Mouse (Mus musculus): ENCODE measurements at regions not wholly inside any gene's neighbourhood (a gene's known extent, or its start where the extent isn't known, plus 50 kb on each side); places are given as distances from the start of the nearest gene placed in this dataset.

GRCm38 (mm10) chr6:100107066-100107465 lies 180.2 kb downstream of the Rybp start:
- DNase-seq (ENCODE audit: low spot score in 2 of 2) = no peak

DNA sequence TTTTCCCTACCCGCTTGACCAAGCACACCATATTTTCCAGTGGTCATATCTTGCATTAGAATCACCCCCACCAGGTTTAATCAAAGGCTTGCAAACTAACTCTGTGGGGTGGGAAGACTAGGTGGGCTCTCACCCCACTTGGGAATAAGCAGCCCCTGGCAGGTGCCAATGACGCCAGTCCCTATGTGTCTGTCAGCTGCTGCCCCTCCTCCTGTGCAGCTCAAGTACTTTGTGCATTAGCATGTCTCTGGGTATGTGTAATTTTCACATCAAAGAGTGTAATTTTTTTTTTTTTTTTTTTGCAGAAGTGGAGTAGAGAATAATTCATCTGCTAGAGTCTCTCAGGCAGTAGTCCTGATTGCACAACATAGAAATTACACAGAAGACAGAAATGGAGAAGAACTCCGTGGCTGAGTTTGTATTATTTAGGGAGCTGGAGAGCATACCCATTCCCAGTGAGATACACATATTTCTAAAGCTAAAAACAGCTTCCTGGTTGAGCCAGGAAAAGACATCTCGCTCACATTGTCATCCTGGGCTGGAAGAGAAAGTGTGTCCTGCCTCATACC lies 186.6 kb downstream of the Rybp start:
- no peak for DNase-seq (ENCODE audit: low spot score in 2 of 2)

GRCm38 (mm10) chr6:100096393-100097125 lies 190.7 kb downstream of the Rybp start:
- no peak for DNase-seq (ENCODE audit: low spot score in 2 of 2)

GRCm38 (mm10) chr6:100094653-100095217 lies 192.6 kb downstream of the Rybp start:
- DNase-seq (ENCODE audit: low spot score in 2 of 2) = no peak

DNA sequence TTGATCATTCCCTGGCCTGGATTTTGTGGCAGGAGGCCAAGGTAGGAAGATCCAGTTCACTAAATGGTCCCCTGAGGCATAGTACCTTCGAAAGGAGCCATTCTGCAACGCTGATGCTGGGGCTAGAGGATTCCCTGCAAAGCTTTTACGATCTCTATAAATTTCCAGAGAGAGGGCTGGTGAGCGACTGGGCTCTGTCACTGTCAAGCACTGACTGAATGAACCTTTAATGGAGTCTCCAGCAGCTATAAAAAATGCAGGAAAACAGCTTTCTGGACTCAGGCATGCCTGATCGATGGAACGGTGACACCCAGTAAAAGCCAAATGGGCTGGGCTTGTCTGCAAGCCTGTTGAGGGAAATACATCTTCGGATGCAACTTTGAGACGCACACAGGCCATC lies 194.4 kb downstream of the Rybp start:
- no peak for DNase-seq (ENCODE audit: low spot score in 2 of 2)

DNA sequence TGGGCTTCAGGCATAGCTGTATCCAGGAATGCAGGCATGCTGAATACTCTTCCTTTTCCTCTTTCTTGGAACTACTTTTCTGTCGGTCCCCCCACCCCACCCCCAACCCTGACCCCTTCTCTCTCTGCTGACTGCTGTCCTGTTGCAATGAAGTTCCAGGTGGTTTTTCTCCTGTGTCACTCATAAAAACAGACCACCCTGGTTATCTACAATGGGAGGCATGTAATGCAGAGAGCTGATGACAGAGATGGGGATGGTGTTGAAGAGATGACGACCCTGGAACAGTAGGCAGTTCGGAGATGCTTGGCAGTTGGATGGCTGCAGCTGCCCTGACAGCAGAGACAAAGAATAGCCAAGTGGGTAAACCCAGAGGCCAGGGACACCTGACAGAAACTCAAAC lies 195.5 kb downstream of the Rybp start:
- no peak for DNase-seq (ENCODE audit: low spot score in 2 of 2)

GRCm38 (mm10) chr6:100088576-100088975 lies 198.7 kb downstream of the Rybp start:
- DNase-seq (ENCODE audit: low spot score in 2 of 2) = no peak

DNA sequence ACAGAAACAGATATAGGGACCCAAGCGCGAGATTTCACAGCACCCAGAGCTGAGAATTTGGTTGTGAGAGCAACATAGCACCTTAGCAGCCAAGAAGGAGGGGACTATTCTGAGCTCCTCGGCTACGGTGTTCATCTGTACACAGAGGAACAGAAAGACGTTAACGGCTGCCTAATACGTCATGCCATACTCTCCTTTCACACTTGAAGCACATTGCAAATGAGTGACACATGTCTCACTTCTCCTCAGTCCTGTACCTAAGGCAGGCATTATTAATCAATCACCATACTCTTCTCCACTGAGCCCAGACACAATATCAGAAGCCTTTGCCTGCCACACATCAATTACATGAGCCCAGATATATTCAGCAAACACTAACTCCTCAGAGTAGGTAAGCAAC lies 200.5 kb downstream of the Rybp start:
- no peak for DNase-seq (ENCODE audit: low spot score in 2 of 2)

GRCm38 (mm10) chr6:100085981-100086380 lies 201.3 kb downstream of the Rybp start:
- no peak for DNase-seq (ENCODE audit: low spot score in 2 of 2)

DNA sequence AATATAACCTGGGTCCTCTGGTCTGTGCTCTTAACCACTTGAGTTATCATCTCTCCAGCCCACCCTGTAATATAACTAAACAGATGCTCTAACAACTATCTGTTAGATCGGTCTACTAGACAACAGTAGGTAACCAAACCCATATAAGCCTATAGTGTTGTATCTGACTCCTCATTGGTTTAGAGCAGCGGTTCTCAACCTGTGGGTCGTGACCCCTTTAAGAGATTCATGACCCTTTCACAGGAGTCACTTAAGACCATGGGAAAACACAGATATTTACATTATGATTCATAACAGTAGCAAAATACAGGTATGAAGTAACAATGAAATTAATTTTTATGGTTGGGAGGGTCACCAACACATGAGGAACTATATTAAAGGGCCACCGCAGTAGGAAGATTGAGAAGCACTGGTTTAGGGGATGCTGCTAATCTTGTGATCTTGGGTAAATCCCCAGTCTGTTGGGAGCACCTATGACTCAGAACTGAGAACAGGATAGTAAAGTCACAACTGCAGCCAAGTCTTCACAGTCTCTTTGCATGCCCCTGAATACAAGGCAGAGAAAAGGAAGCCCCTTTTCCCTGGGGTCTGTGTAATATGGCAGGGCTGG lies 203.3 kb downstream of the Rybp start:
- DNase-seq (ENCODE audit: low spot score in 2 of 2) = no peak

- DNase-seq (ENCODE audit: low spot score in 2 of 2) = no peak
Observed at GRCm38 (mm10) chr6:100083127-100083526, 204.2 kb downstream of the Rybp start.

DNA sequence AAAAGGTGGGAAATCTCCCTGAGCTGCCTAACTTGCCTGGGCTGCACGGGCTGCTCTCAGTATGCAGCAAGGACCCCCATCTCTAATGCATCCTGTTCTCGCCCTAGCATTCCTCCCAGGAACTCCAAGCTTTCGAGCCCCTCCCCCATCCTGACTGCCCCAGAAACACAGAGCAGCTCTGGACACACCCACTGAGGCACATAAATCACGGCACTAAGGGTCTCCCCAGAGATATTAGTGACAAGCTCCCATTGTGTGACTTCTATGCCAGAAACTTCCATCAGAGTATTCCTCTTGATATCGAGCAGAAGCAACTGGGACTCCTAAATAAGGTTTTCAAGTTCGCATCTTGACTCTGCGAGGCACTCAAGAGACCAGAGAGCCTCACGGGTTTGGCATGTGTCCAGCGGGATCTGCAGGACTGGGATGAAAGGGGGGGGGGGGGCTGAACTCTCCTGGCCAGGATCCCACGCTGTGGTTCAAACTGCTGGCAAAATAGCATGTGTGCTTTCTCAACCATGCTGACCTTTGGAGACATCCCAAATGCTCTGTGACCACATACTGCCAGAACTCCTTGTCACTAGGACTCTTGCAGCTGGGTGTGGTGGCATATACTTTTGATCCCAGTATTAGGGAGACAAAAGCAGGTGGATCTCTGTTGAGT lies 212.5 kb downstream of the Rybp start:
- no peak for DNase-seq (ENCODE audit: low spot score in 2 of 2)

- DNase-seq (ENCODE audit: low spot score in 2 of 2) = no peak
Observed at GRCm38 (mm10) chr6:100072261-100072968, 214.9 kb downstream of the Rybp start.

DNA sequence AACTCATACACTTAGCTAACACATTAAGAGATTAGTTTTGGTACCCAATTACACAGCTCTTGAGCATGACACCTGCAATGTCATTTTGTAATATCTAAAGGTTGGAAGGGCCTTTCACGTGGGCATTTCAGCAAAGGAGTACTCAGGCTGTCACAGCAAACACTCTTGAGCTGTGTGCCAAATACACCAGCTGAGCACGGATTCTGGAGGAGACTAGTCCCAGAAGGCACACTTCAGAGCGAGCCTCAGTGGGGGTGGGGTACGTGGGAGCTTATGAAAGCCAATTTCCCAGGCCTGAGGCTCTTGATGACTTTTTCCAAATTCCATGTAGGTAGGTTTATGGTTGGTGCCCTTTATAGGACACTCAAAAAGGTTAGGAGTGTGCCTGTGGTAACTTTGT lies 218.1 kb downstream of the Rybp start:
- no peak for DNase-seq (ENCODE audit: low spot score in 2 of 2)

DNA sequence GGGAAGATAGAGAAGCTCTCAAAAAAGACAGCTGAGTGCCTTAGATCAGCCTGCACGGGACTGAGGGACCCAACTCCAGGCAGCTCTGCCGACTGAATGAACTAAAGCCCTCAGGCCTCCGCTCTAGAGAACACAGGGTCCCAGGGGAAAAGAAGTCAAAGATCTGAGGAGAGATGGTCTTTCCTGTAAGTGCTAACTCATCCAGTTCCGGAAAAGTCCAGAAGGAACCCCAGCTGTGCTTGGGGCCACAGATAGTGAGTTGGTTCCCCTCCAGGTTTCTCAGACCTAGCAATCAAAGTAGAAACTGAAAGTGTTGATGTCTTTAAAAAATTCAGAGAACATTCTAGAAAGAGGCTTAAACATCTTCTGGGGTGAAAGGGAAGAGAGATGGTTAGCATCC lies 220.0 kb downstream of the Rybp start:
- no peak for DNase-seq (ENCODE audit: low spot score in 2 of 2)

DNA sequence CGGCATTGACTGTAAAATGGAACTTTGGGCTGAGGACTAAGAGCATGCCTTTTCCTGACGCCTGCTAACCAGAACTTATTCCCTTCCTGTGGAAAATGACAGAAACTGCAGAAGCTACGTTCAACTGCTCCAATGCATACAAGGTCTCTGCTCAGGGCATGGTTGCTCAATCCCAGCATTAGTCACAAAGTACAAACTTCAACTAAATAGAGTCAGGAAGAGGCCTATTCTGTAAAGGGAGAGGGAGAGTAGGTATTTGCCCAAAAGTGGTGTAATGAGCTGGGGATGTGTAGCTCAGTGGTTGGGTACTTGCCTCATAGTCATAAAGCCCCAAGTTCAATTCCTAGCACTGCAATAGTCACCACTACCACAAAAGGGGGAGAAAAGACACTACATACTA lies 221.7 kb downstream of the Rybp start:
- no peak for DNase-seq (ENCODE audit: low spot score in 2 of 2)

- no peak for DNase-seq (ENCODE audit: low spot score in 2 of 2)
Observed at GRCm38 (mm10) chr6:100062961-100063360, 224.3 kb downstream of the Rybp start.

DNA sequence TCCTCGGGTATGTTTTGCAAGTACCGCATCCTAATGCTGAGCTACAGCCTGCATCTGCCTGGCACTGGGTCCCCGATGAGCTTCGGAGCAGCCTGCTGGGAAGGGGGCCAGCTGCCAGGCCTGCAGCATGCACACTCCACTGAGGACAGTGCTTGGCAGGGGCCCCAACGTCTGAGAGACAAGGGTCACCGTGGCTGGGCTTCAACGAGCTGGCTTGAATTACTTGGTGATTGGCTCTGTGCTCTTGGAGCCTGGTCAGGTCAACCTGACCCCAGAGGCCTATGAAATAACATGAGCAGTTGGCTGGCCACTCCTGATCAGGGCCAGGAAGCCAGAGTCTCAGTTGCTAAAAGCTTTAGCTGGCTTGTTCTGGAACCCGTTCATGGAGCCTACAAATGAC lies 227.5 kb downstream of the Rybp start:
- DNase-seq (ENCODE audit: low spot score in 2 of 2) = peak; percentile 36 to 60

DNA sequence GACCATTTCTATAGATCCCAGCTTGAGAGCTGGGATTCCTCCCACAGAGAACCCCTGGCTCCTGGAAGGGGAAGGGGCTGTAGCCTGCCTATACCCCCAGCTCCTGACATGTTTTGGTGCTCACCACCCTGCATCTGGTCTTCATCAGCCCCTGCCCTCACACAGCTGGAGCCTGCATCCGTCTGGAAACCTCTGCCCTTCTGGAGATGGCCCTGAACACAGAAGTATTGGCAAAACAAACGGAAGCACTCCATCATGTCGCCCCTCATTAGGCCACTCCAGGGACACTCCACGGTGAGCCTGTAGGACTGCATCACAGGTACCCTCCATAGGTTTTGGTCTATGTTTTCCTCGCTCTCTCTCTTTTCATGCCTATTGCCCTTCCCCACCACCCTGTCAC lies 231.3 kb downstream of the Rybp start:
- no peak for DNase-seq (ENCODE audit: low spot score in 2 of 2)

GRCm38 (mm10) chr6:100052955-100053795 lies 234.1 kb downstream of the Rybp start:
- DNase-seq (ENCODE audit: low spot score in 2 of 2) = no peak
